Mouse (Mus musculus): Measurements from ENCODE around the gene Kpna3. TPM values are rescaled to one million over a fixed set of nuclear protein-coding genes. Genes with fewer than 3 reads are reported as not detected.

The Kpna3 gene
- polyA plus RNA-seq, 1 experiment: 3.8 TPM

DNA sequence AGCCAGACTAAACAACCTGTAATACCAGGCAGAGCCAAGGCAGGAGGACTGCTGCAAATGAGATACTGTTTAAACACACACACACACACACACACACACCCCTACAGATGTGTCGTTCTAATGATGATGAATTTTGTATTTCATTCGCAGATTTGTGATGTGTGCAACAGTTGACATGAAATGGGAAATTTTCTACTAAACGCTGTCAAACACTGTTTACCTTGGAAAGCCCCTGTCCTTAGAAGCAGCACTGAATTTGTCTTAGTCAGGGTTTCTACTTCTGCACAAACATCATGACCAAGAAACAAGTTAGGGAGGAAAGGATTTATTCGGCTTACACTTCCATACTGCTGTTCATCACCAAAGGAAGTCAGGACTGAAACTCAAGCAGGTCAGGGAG lies 24.0 kb downstream of the Kpna3 start:
- no peak overlapping the region for H3K4me3 ChIP-seq (ENCODE audit: extremely low read depth, insufficient read depth, insufficient read length)
- no peaks in the 10 kb centered on the region for H3K36me3 ChIP-seq (ENCODE audit: control insufficient read depth, insufficient read depth, low read length)
- WGBS: 74% methylated on average over 4 of the region's 4 CpGs

DNA sequence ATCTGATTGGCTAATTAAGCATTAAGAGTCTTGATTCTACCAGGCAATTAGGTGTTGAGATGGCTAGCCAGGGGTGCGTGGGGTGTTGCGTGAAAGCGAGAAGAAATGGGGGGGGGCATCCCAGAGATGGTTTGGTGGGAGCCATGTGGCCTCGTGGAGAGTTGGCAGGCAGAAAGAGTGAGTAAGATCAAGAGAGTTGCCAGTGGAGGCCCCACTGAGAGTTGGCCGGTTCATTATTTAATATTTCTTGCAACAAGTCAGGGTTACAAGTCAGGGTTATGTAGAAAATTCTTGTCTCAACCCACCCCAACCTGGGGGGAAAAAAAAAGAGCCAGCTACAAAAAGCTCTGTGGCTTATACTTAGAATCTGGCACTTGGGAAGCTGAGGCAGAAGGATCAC lies 24.4 kb downstream of the Kpna3 start:
- 86% methylated on average over 5 of the region's 5 CpGs for WGBS
- Histone ChIP-seq H3K27ac (ENCODE audit: insufficient read depth, low read length) (no peak overlapping the region), H3K36me3 (ENCODE audit: control insufficient read depth, insufficient read depth, low read length) (no peaks in the 10 kb centered on the region), H3K4me1 (ENCODE audit: control insufficient read depth, insufficient read depth, insufficient read length) (peaks cover 5% of the 10 kb centered on the region), H3K27me3 (ENCODE audit: control insufficient read depth, insufficient read depth, low read length) (no peaks in the 10 kb centered on the region), H3K4me3 (ENCODE audit: extremely low read depth, insufficient read depth, insufficient read length) (no peak overlapping the region)
- no peak for DNase-seq (ENCODE audit: low read depth in 1 of 2, low spot score in 2 of 2)
- no peak for TF ChIP-seq POLR2A (IDR thresholded peaks at IDR 0.05; ENCODE audit: low read depth, low read length)
- no peak for TF ChIP-seq CTCF (IDR thresholded peaks at IDR 0.05; ENCODE audit: extremely low read depth, insufficient read depth, insufficient read length, insufficient replicate concordance)

More for the DNA sequence above, 24.0 kb downstream of the Kpna3 start:
- TF ChIP-seq POLR2A (IDR thresholded peaks at IDR 0.05; ENCODE audit: low read depth, low read length) (no peak), CTCF (IDR thresholded peaks at IDR 0.05; ENCODE audit: extremely low read depth, insufficient read depth, insufficient read length, insufficient replicate concordance) (no peak)
- no peak overlapping the region for H3K27ac ChIP-seq (ENCODE audit: insufficient read depth, low read length)
- DNase-seq (ENCODE audit: low read depth in 1 of 2, low spot score in 2 of 2): no peak
- H3K27me3 ChIP-seq (ENCODE audit: control insufficient read depth, insufficient read depth, low read length): no peaks in the 10 kb centered on the region
- H3K4me1 ChIP-seq (ENCODE audit: control insufficient read depth, insufficient read depth, insufficient read length): peaks cover 4% of the 10 kb centered on the region; the same call in 1 of the 2 replicates

DNA sequence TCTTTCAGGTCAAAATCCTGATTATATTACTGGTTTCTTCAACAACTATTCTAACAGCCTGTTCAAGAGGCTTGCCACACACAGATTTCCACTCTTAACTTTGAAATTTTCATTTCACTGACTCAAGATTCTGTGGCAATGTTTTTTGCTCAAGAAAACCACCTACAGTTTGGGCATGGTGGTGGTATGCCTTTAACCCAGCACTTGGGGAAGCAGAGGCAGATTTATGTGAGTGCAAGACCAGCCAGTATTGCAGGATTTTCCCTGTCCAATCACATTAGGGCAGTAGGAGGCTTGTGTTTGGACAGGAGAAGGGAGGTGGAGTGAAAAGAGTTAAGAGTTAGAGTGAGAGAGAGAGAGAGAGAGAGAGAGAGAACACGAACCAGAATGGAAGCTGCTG lies 24.9 kb downstream of the Kpna3 start:
- no peak for DNase-seq (ENCODE audit: low read depth in 1 of 2, low spot score in 2 of 2)
- H3K4me3 ChIP-seq (ENCODE audit: extremely low read depth, insufficient read depth, insufficient read length): no peak overlapping the region
- H3K36me3 ChIP-seq (ENCODE audit: control insufficient read depth, insufficient read depth, low read length): no peaks in the 10 kb centered on the region
- TF ChIP-seq POLR2A (IDR thresholded peaks at IDR 0.05; ENCODE audit: low read depth, low read length) (no peak), CTCF (IDR thresholded peaks at IDR 0.05; ENCODE audit: extremely low read depth, insufficient read depth, insufficient read length, insufficient replicate concordance) (no peak)
- H3K4me1 ChIP-seq (ENCODE audit: control insufficient read depth, insufficient read depth, insufficient read length): peaks cover 6% of the 10 kb centered on the region
- H3K27ac ChIP-seq (ENCODE audit: insufficient read depth, low read length): no peak overlapping the region
- H3K27me3 ChIP-seq (ENCODE audit: control insufficient read depth, insufficient read depth, low read length): no peaks in the 10 kb centered on the region
- WGBS: 87% methylated on average over 1 of the region's 1 CpGs

DNA sequence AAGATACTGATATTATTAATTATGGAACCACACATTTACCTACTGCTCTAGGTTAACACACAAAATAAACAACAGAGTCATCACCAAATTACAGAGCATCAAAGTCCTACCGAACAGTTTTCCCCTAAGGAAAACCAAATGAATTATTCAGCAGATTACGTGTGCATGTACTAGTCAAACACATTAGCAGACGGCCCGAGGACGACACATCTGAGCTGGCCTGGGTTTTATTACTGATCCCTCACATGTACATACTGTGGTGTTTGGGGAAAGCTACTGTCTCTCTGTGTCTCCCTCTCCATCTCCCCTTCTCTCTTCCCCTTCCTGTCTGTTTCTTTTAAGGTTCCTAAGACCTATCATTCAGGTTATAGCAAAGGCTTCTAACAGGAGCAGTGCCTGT lies 25.5 kb downstream of the Kpna3 start:
- Histone ChIP-seq H3K4me1 (ENCODE audit: control insufficient read depth, insufficient read depth, insufficient read length) (peaks cover 6% of the 10 kb centered on the region), H3K36me3 (ENCODE audit: control insufficient read depth, insufficient read depth, low read length) (no peaks in the 10 kb centered on the region), H3K27me3 (ENCODE audit: control insufficient read depth, insufficient read depth, low read length) (no peaks in the 10 kb centered on the region), H3K27ac (ENCODE audit: insufficient read depth, low read length) (no peak overlapping the region), H3K4me3 (ENCODE audit: extremely low read depth, insufficient read depth, insufficient read length) (no peak overlapping the region)
- no peak for TF ChIP-seq CTCF (IDR thresholded peaks at IDR 0.05; ENCODE audit: extremely low read depth, insufficient read depth, insufficient read length, insufficient replicate concordance)
- no peak for TF ChIP-seq POLR2A (IDR thresholded peaks at IDR 0.05; ENCODE audit: low read depth, low read length)
- WGBS: 93% methylated on average over 5 of the region's 5 CpGs
- no peak for DNase-seq (ENCODE audit: low read depth in 1 of 2, low spot score in 2 of 2)

DNA sequence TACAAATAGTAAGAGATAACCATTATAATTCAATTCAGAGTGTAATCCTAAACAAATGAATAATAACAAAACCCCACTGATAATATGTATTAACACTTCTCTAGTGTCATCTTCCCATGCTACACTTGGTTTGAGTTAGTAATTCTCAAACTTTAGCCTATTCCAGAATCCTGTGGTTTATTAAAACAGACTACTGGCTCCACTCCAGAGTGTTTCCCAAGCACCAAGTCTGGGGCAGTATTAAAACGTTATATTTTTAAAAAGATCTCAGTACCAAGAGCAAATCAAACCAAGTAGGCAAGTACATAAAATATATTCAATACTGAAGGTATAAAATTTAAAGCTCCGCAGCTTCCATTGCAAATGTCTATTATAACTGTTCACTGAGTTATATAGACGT lies 26.0 kb downstream of the Kpna3 start:
- TF ChIP-seq CTCF (IDR thresholded peaks at IDR 0.05; ENCODE audit: extremely low read depth, insufficient read depth, insufficient read length, insufficient replicate concordance) (no peak), POLR2A (IDR thresholded peaks at IDR 0.05; ENCODE audit: low read depth, low read length) (no peak)
- no peak overlapping the region for H3K4me3 ChIP-seq (ENCODE audit: extremely low read depth, insufficient read depth, insufficient read length)
- H3K27ac ChIP-seq (ENCODE audit: insufficient read depth, low read length): no peak overlapping the region
- DNase-seq (ENCODE audit: low read depth in 1 of 2, low spot score in 2 of 2): no peak
- no peaks in the 10 kb centered on the region for H3K36me3 ChIP-seq (ENCODE audit: control insufficient read depth, insufficient read depth, low read length)
- no peaks in the 10 kb centered on the region for H3K27me3 ChIP-seq (ENCODE audit: control insufficient read depth, insufficient read depth, low read length)
- 84% methylated on average over 3 of the region's 3 CpGs for WGBS
- H3K4me1 ChIP-seq (ENCODE audit: control insufficient read depth, insufficient read depth, insufficient read length): peaks cover 6% of the 10 kb centered on the region

DNA sequence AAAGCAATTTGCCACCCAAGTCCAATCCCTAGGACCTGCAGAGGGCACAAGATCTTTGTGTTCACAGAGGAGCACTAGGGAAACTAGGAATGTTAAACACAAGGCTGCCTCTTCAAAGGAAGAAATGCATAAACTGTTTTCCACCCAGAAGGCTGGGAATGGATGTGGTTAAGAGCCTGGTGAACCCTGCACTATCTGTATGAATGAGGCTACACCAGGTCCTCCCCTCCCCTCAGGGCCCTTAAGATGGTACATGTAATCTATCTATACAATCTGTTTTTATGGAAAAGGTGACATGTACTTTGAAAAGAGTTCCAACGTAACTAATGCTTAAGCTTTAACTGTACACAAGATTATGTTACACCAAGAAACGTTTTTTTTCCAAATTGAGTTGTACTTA lies 29.7 kb downstream of the Kpna3 start:
- no peak for DNase-seq (ENCODE audit: low read depth in 1 of 2, low spot score in 2 of 2)
- Histone ChIP-seq H3K27me3 (ENCODE audit: control insufficient read depth, insufficient read depth, low read length) (no peaks in the 10 kb centered on the region), H3K27ac (ENCODE audit: insufficient read depth, low read length) (no peak overlapping the region), H3K36me3 (ENCODE audit: control insufficient read depth, insufficient read depth, low read length) (no peaks in the 10 kb centered on the region), H3K4me3 (ENCODE audit: extremely low read depth, insufficient read depth, insufficient read length) (no peak overlapping the region), H3K4me1 (ENCODE audit: control insufficient read depth, insufficient read depth, insufficient read length) (peaks cover 11% of the 10 kb centered on the region)
- WGBS: 45% methylated on average over 2 of the region's 2 CpGs
- no peak for TF ChIP-seq POLR2A (IDR thresholded peaks at IDR 0.05; ENCODE audit: low read depth, low read length)
- TF ChIP-seq CTCF (IDR thresholded peaks at IDR 0.05; ENCODE audit: extremely low read depth, insufficient read depth, insufficient read length, insufficient replicate concordance): no peak

DNA sequence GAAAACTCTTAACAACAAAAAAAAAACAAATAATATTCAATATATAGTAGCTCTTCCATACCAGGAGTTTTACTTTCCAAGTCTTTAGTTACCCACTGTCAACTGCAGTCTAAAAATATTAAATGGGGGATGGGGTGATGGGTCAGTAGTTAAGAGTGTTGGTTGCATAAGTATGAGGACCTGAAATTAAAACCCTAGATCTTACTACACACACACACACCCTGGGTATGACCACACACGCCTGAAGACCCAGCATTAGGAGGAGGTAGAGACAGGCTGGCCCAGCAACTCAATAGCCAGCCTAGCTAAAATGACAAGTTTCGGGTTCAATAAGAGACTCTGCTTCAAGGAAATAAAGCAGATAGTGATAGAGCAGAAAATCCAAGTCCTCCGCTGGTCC lies 32.6 kb downstream of the Kpna3 start:
- peaks cover 9% of the 10 kb centered on the region for H3K4me1 ChIP-seq (ENCODE audit: control insufficient read depth, insufficient read depth, insufficient read length)
- no peak overlapping the region for H3K27ac ChIP-seq (ENCODE audit: insufficient read depth, low read length)
- DNase-seq (ENCODE audit: low read depth in 1 of 2, low spot score in 2 of 2): no peak
- 91% methylated on average over 3 of the region's 3 CpGs for WGBS
- peaks cover 3% of the 10 kb centered on the region; the same call in 1 of the 2 replicates for H3K36me3 ChIP-seq (ENCODE audit: control insufficient read depth, insufficient read depth, low read length)
- no peaks in the 10 kb centered on the region for H3K27me3 ChIP-seq (ENCODE audit: control insufficient read depth, insufficient read depth, low read length)
- H3K4me3 ChIP-seq (ENCODE audit: extremely low read depth, insufficient read depth, insufficient read length): no peak overlapping the region
- TF ChIP-seq CTCF (IDR thresholded peaks at IDR 0.05; ENCODE audit: extremely low read depth, insufficient read depth, insufficient read length, insufficient replicate concordance) (no peak), POLR2A (IDR thresholded peaks at IDR 0.05; ENCODE audit: low read depth, low read length) (no peak)

Data from spleen, adult 2 months (tissue).